Mouse (Mus musculus) testis, adult 2 months (tissue): ENCODE measurements around the gene Dnajc9.

Experiments used
- CTCF ChIP-seq: fragments of 200-500 bp; IDR thresholded peaks from 2 replicates; pipeline ENCODE4 v1.5.1; 2012; ENCODE audit warnings: low read depth, mild to moderate bottlenecking, inconsistent platforms, low read length, moderate library complexity; ENCODE audit not compliant: control insufficient read depth, insufficient read depth, insufficient replicate concordance
- POLR2A ChIP-seq: fragments of 200-500 bp; IDR thresholded peaks from 2 replicates; pipeline ENCODE4 v1.6.1; 2012; ENCODE audit warnings: low read depth, mild to moderate bottlenecking, inconsistent platforms, low read length, moderate library complexity; ENCODE audit not compliant: control insufficient read depth

DNA sequence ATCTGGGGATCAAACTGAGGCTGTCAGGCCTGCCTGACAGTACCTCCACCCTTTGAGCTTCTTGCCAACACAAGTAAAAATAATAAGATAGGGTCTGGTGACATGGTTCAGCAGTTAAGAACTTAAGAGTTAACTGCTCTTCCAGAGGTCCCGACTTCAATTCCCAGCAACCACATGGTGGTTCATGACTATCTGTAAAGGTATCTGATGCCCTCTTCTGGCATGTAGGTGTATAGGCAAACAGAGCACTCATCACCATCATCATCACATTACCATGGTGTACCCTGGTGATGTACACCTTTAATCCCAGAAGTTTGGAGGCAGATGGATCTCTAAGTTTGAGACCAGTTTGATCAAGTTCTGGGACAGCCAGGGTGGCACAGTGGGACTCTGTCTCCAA, 39.9 kb upstream of the Dnajc9 start:
- TF ChIP-seq POLR2A: no peak
- TF ChIP-seq CTCF: no peak
